22 mouse cellular contexts compared by ENCODE assay signal in the genomic region with DNA sequence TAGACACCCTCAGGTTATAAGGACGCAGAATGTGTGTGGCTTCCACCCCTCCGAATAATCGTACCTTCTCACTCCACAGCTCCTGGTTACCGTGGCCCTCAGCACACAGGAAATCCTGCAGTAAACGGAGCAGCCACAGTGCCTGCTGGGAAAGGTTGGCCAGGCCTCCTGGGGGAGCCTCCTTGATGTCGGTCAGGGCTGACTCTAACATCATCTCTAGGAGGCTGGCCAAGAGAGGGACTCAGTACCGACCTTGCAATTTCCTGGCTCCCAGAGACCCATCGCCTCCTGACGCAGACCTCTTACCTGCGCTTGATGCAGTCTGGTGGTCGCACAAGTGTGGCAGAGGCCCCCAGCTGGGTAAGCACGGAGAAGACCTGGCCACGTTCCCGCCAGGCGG. TPM values are rescaled to one million over a fixed set of nuclear protein-coding genes. Genes with fewer than 3 reads are reported as not detected.
A peak's percentile ranks its signal among the peaks of the same experiment; 100 is the strongest.
DNase-seq lines count a peak whose midpoint lies in the region; TF ChIP-seq lines count a peak whose summit lies in the region.
"Had no signal": no experiment of that assay in that cellular context is flagged by ENCODE, and none has a peak within 500 bp of the region (broad histone marks: within the 10 kb centered on the region; RNA-seq: fewer than 3 reads in every experiment).

No protein-coding gene starts in this region.

- DNase-seq in adrenal gland, adult 2 months = peak; percentile 64
- no peak for DNase-seq in adrenal gland, adult 8-10 months
- DNase-seq in cerebellum, adult 9-11 months = peak; percentile 35
- no peak for DNase-seq in cerebellum, postnatal 25 days
- DNase-seq in layer of hippocampus, adult 9-11 months = no peak
- DNase-seq: cerebellum, adult 11 months; cerebellum, adult 2 months; forebrain, postnatal 0 days; gastrocnemius, adult 2 months; gastrocnemius, postnatal 14 days; heart, adult 11 months; heart, postnatal 10 days; heart, postnatal 36 days; kidney, adult 18-20 months had no signal

- peaks cover 73% of the 10 kb centered on the region for H3K4me1 ChIP-seq in E14TG2a.4 (replicated peaks; ENCODE audit: low read depth, low read length)
- H3K4me1 ChIP-seq: intestine, embryonic 15.5 days had no signal

- H3K27me3 ChIP-seq in E14TG2a.4 (ENCODE audit: insufficient read depth, low read length) = peaks cover 41% of the 10 kb centered on the region

- H3K36me3 ChIP-seq in E14TG2a.4 (ENCODE audit: insufficient read depth, low read length) = peaks cover 69% of the 10 kb centered on the region
- H3K36me3 ChIP-seq: embryonic facial prominence, embryonic 12.5 days had no signal

- TF ChIP-seq CTCF in E14TG2a.4 (conservative IDR thresholded peaks at IDR 0.05; ENCODE audit: low read length) = no peak

- H3K9me3 ChIP-seq in E14TG2a.4 (ENCODE audit: low read length) = no peaks in the 10 kb centered on the region
- H3K9me3 ChIP-seq: embryonic facial prominence, embryonic 12.5 days; embryonic facial prominence, embryonic 15.5 days; heart, embryonic 12.5 days; heart, embryonic 15.5 days; hindbrain, embryonic 10.5 days; hindbrain, embryonic 13.5 days; intestine, embryonic 15.5 days had no signal

- H3K4me3 ChIP-seq in E14TG2a.4 (replicated peaks; ENCODE audit: low read length) = peak overlapping the region; percentile 51
- H3K4me3 ChIP-seq: gastrocnemius, adult 2 months; intestine, embryonic 15.5 days had no signal

RNA-seq across cellular contexts. Expression of a gene that starts 8.4 kb away (rescaled TPM):
- 10 to 100 TPM; 12.0 to 14.5 TPM for total RNA-seq in adrenal gland, adult 2 months (2021)
- 27.6 and 30.2 TPM in 2 replicates for polyA plus RNA-seq in adrenal gland, adult 2 months (2012; rRNA removed)
- 10 to 100 TPM; 15.5 to 19.1 (median 16.3) TPM for total RNA-seq in adrenal gland, adult 8-10 months (2022)

RNA-seq across cellular contexts. Expression of a gene that starts 21.3 kb away (rescaled TPM):
- total RNA-seq in adrenal gland, adult 2 months (2021) = 1 to 10 TPM; 5.5 to 7.1 TPM
- 22.5 and 30.8 TPM in 2 replicates for polyA plus RNA-seq in adrenal gland, adult 2 months (2012; rRNA removed)
- 10 to 100 TPM in 2 of 4 experiments, 1 to 10 TPM in 2; 7.7 to 18.1 (median 13.1) TPM for total RNA-seq in adrenal gland, adult 8-10 months (2022)

RNA-seq across cellular contexts. Expression of a gene that starts 23.6 kb away (rescaled TPM):
- total RNA-seq in adrenal gland, adult 2 months (2021) = 10 to 100 TPM; 51.6 to 71.6 TPM
- 38.4 and 45.5 TPM in 2 replicates for polyA plus RNA-seq in adrenal gland, adult 2 months (2012; rRNA removed)
- total RNA-seq in adrenal gland, adult 8-10 months (2022) = 10 to 100 TPM; 62.7 to 77.9 (median 68.5) TPM

Comparison
In these comparisons a context has a peak if more than half of its experiments do, and no peak if none do; other contexts are left out.
1. DNase-seq: peak in adrenal gland, adult 2 months (single experiment) and cerebellum, adult 9-11 months (single experiment); none in adrenal gland, adult 8-10 months (single experiment), cerebellum, postnatal 25 days (0 of 2) and layer of hippocampus, adult 9-11 months (single experiment).